Mouse (Mus musculus): ENCODE measurements around the gene Hook2.

The Hook2 gene

GRCm38 (mm10) chr8:84973803-84974542 lies 16.4 kb upstream of the Hook2 start:
- peak; percentile 67 for DNase-seq

- DNase-seq: no peak
Measured at GRCm38 (mm10) chr8:84974543-84975142, 15.8 kb upstream of the Hook2 start.

- peak; percentile 89 for DNase-seq
Measured at GRCm38 (mm10) chr8:84975434-84975833, 15.0 kb upstream of the Hook2 start.

GRCm38 (mm10) chr8:84976031-84976762 lies 14.2 kb upstream of the Hook2 start:
- peak; percentile 94 for DNase-seq

- no peak for DNase-seq
Measured at GRCm38 (mm10) chr8:84976763-84977434, 13.5 kb upstream of the Hook2 start.

- peak; percentile 83 for DNase-seq
Measured at GRCm38 (mm10) chr8:84977435-84978247, 12.8 kb upstream of the Hook2 start.

GRCm38 (mm10) chr8:84978248-84978940 lies 12.0 kb upstream of the Hook2 start, which contains the start of gene Junb:
TSS of gene Junb (minus strand) at chr8:84978718.
- peak; percentile 94 for DNase-seq

- DNase-seq: peak; percentile 84
Measured at GRCm38 (mm10) chr8:84979599-84980421, 10.6 kb upstream of the Hook2 start.

- DNase-seq: peak; percentile 24
Measured at GRCm38 (mm10) chr8:84980622-84981358, 9.6 kb upstream of the Hook2 start.

- DNase-seq: no peak
Measured at GRCm38 (mm10) chr8:84981644-84982498, 8.5 kb upstream of the Hook2 start.

- DNase-seq: no peak
Measured at GRCm38 (mm10) chr8:84982499-84983011, 7.8 kb upstream of the Hook2 start.

- peak; percentile 12 for DNase-seq
Measured at GRCm38 (mm10) chr8:84984294-84985048, 5.9 kb upstream of the Hook2 start.

- no peak for DNase-seq
Measured at GRCm38 (mm10) chr8:84985049-84985683, 5.2 kb upstream of the Hook2 start.

- peak; percentile 90 for DNase-seq
Measured at GRCm38 (mm10) chr8:84985684-84986378, 4.6 kb upstream of the Hook2 start.

- DNase-seq: no peak
Measured at GRCm38 (mm10) chr8:84986379-84986945, 3.9 kb upstream of the Hook2 start.

- no peak for DNase-seq
Measured at GRCm38 (mm10) chr8:84987388-84987787, 3.0 kb upstream of the Hook2 start.

Measured in thymus, postnatal 25 days (tissue).